Mouse (Mus musculus) liver, embryonic 13.5 days (tissue): Measurements from ENCODE around the gene Dock1. TPM values are rescaled to one million over a fixed set of nuclear protein-coding genes. Genes with fewer than 3 reads are reported as not detected.

Source experiments
- ATAC-seq: fragments of 200-750 bp; cut with Nextera tagmentation; 2 replicates; pipeline ENCODE4 v1.8.0; 2017; ENCODE audit warnings: low read depth, mild to moderate bottlenecking, moderate number of reproducible peaks, moderate library complexity
- DNase-seq: peaks from one replicate; pipeline ENCODE4 v3.0.0; 2022
- H3K27ac ChIP-seq: fragments of 300-500 bp; sonication (generic); 2 replicates; pipeline ENCODE4 v1.5.1; 2015; ENCODE audit warnings: moderate library complexity, mild to moderate bottlenecking, inconsistent platforms
- H3K27me3 ChIP-seq: fragments of 300-500 bp; sonication (generic); 2 replicates; pipeline ENCODE4 v1.6.1; 2015; ENCODE audit warnings: mild to moderate bottlenecking, inconsistent platforms
- H3K36me3 ChIP-seq: fragments of 300-500 bp; sonication (generic); 2 replicates; pipeline ENCODE4 v1.6.1; 2015; ENCODE audit warnings: mild to moderate bottlenecking, inconsistent platforms
- H3K4me1 ChIP-seq: fragments of 300-500 bp; sonication (generic); replicated peaks from 2 replicates; pipeline ENCODE4 v1.6.1; 2015; ENCODE audit warnings: inconsistent platforms
- H3K4me2 ChIP-seq: fragments of 300-500 bp; sonication (generic); 2 replicates; pipeline ENCODE4 v1.6.1; 2015; ENCODE audit warnings: inconsistent platforms, mild to moderate bottlenecking, moderate library complexity
- H3K4me3 ChIP-seq: fragments of 300-500 bp; sonication (generic); replicated peaks from 2 replicates; pipeline ENCODE4 v1.5.1; 2015; ENCODE audit warnings: mild to moderate bottlenecking, inconsistent platforms
- H3K9ac ChIP-seq: fragments of 300-500 bp; sonication (generic); 2 replicates; pipeline ENCODE4 v1.6.1; 2015; ENCODE audit warnings: mild to moderate bottlenecking, inconsistent platforms
- H3K9me3 ChIP-seq: fragments of 300-500 bp; sonication (generic); replicated peaks from 2 replicates; pipeline ENCODE4 v1.6.1; 2016; ENCODE audit warnings: inconsistent platforms
- WGBS: fragments of 180-500 bp; shearing (Covaris S2); methylation state at CpG from one replicate; pipeline ENCODE4 v1.1.7; 2015; ENCODE audit not compliant: insufficient replicate concordance; 5-methylcytosine and 5-hydroxymethylcytosine counted together
- polyA plus RNA-seq: library from polyadenylated mRNA; unstranded; fragments of >200 nt; fragmentation: Nextera tagmentation; extraction: Ambion mirVana; gene quantifications from 2 replicates; pipeline ENCODE4 v1.2.1, GENCODE M21; 2015

Dock1 gene
- polyA plus RNA-seq, 1 experiment from 2014 or later, result 2.6 TPM

DNA sequence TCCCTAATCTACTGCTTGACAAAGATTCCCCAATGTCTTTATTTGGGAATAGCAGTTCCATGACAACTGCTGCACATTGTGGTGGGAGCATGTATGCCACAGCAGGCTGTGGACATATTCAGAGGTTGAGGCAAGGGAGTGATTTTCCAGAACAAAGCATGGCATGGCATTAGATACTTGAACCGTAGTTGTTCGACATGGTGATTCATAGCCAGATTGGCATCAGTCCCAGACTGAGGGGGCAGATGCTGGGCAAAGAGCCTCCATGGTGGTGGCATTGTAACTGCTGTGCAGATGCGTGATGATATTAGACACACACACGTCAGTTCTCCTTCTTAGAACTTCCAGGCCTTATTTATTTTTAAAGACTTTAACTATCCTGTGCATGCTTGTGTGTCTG is 129.6 kb downstream of the Dock1 start:
- no peak for DNase-seq
- H3K4me2 ChIP-seq, result no peak overlapping the region
- 75% methylated on average over 4 of the region's 4 CpGs for WGBS

DNA sequence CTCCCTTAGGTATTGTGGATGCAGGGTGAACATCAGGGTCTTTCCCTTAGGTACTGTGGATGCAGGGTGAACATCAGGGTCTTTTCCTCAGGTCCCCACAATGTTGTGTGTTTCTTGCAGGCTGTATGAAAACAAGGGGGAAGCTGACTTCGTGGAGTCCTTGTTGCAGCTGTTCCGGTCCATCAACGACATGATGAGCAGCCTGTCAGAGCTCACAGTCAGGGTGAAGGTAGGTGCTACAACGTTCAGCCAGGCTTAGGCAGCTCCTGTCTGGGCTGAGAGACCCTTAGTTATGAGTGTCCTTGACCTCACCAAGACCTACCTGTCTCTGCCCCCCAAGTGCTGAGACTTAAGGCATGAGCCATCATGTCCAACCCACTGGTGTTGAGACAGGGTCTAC is 134.0 kb downstream of the Dock1 start:
- no peak overlapping the region for H3K4me2 ChIP-seq
- H3K27me3 ChIP-seq, result no peaks in the 10 kb centered on the region
- no peaks in the 10 kb centered on the region for H3K9me3 ChIP-seq
- DNase-seq (no peak), ATAC-seq (no peak)
- WGBS, result 79% methylated on average over 4 of the region's 4 CpGs
- H3K4me1 ChIP-seq, result no peaks in the 10 kb centered on the region
- H3K9ac ChIP-seq, result no peak overlapping the region
- no peak overlapping the region for H3K4me3 ChIP-seq
- H3K27ac ChIP-seq, result no peak overlapping the region
- no peaks in the 10 kb centered on the region; the same call in 1 of the 2 replicates for H3K36me3 ChIP-seq

More for the DNA sequence above, 129.6 kb downstream of the Dock1 start:
- no peak for ATAC-seq
- H3K36me3 ChIP-seq, result no peaks in the 10 kb centered on the region; the same call in 1 of the 2 replicates
- no peak overlapping the region for H3K4me3 ChIP-seq
- no peak overlapping the region for H3K27ac ChIP-seq
- H3K9me3 ChIP-seq, result no peaks in the 10 kb centered on the region
- no peaks in the 10 kb centered on the region for H3K27me3 ChIP-seq
- no peak overlapping the region for H3K9ac ChIP-seq
- no peaks in the 10 kb centered on the region for H3K4me1 ChIP-seq

DNA sequence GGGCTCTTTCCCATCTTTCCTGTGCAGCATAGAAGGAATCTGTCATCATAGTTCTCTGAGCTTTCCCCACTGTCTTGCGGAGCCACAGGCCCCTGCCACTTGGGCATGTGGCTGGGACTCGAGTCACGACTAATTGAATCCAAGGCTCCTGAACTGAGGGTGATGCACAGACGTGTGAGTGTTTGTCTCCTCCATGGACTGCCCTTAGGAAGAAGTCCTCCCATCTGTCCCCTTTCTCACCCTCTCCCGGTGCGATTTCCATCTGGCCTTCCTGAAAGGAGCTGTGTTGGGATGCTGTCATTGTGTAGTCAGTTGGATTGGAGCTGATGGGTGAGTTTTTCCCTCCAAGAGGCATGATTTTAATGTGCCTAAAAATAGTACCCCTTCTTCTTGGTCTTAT is 136.3 kb downstream of the Dock1 start:
- no peak overlapping the region for H3K4me2 ChIP-seq
- H3K4me1 ChIP-seq, result no peaks in the 10 kb centered on the region
- H3K27ac ChIP-seq, result no peak overlapping the region
- H3K9me3 ChIP-seq, result no peaks in the 10 kb centered on the region
- DNase-seq (no peak), ATAC-seq (no peak)
- H3K9ac ChIP-seq, result no peak overlapping the region
- H3K4me3 ChIP-seq, result no peak overlapping the region
- WGBS, result 75% methylated on average over 6 of the region's 6 CpGs
- H3K27me3 ChIP-seq, result no peaks in the 10 kb centered on the region
- H3K36me3 ChIP-seq, result no peaks in the 10 kb centered on the region; the same call in 1 of the 2 replicates

DNA sequence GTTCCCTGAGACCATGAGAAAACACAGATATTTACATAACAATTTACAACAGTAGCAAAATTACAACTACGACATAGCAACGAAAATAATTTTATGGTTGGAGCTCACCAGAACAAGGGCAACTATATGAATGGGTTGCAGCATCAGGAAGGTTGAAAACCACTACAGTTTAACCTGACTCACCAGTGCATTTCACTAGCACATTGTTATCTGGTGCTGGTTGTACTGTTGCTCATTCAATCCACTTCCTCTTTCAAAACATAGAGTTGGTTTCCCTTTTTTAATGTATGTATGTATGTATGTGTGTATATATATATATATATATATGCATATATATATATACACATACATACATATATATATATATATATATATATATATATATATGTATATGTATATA is 138.0 kb downstream of the Dock1 start:
- H3K4me1 ChIP-seq, result no peaks in the 10 kb centered on the region
- ATAC-seq (no peak), DNase-seq (no peak)
- no peak overlapping the region for H3K4me3 ChIP-seq
- no peaks in the 10 kb centered on the region for H3K27me3 ChIP-seq
- no peaks in the 10 kb centered on the region; the same call in 1 of the 2 replicates for H3K36me3 ChIP-seq
- no peak overlapping the region for H3K9ac ChIP-seq
- no peaks in the 10 kb centered on the region for H3K9me3 ChIP-seq
- H3K27ac ChIP-seq, result no peak overlapping the region
- H3K4me2 ChIP-seq, result no peak overlapping the region
- 53% methylated on average over 2 of the region's 2 CpGs for WGBS

DNA sequence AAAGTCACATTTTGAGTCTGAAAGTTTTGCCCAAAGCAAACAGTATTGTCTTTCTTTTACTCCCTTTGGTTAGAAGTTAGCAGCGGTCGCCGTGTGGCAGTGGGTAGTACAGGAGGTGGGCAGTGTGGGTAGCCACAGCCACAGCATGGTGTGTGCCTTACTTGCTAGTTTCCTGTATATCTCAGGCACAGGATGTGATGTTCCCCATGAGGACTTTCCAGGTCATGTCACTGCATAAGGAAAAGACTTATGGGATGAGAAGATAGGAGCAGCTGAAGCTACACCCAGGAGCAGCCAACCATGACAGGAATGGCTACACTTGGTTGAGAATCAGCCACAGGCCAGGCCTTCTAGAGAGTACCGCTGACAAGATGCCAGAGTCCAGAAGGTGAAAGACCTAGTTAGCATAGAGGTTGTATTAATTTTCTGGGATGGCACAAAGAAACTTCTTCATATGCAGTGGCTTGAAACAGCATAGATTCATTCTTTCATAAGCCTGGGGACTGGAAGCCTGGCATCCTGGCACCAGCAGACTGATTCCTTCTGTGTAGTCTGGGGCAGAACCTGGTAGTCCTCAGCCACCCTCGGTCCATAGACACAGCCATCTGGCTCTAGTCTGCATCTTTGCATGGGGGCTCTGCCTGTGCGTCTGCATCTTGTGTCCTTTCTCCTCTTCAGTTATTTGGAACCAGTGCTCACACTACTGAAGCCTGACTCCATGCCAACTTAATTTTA is 139.0 kb downstream of the Dock1 start:
- H3K27me3 ChIP-seq, result no peaks in the 10 kb centered on the region
- no peaks in the 10 kb centered on the region; the same call in 1 of the 2 replicates for H3K36me3 ChIP-seq
- H3K27ac ChIP-seq, result no peak overlapping the region
- no peak overlapping the region for H3K4me3 ChIP-seq
- no peak overlapping the region for H3K9ac ChIP-seq
- ATAC-seq, result no peak
- no peaks in the 10 kb centered on the region for H3K9me3 ChIP-seq
- DNase-seq, result no peak
- no peaks in the 10 kb centered on the region for H3K4me1 ChIP-seq
- no peak overlapping the region for H3K4me2 ChIP-seq
- 67% methylated on average over 6 of the region's 6 CpGs for whole genome bisulfite sequencing

DNA sequence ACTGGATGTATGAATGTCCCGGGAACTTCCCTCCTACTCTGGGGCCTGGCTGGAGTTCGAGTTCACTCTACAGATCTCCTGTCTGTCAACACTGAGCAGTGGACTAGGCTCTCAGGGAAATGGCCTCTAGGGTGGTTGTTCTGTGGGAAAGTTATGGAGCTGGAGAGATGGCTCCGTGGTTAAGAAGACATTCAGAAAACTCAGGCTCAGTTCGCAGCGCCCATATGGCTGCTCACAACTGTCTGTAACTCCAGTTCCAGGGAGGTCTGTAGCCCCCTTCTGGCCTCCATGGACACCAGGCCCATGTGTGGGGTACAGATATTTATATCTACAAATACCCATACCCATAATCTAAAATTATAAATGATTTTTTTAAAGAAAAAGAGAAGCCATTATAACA is 148.0 kb downstream of the Dock1 start:
- Histone ChIP-seq H3K4me1 (no peaks in the 10 kb centered on the region), H3K9ac (no peak overlapping the region), H3K4me3 (no peak overlapping the region), H3K4me2 (no peak overlapping the region), H3K9me3 (no peaks in the 10 kb centered on the region), H3K27ac (no peak overlapping the region), H3K27me3 (no peaks in the 10 kb centered on the region), H3K36me3 (no peaks in the 10 kb centered on the region)
- 75% methylated on average over 5 of the region's 5 CpGs for WGBS
- ATAC-seq (no peak), DNase-seq (no peak)

DNA sequence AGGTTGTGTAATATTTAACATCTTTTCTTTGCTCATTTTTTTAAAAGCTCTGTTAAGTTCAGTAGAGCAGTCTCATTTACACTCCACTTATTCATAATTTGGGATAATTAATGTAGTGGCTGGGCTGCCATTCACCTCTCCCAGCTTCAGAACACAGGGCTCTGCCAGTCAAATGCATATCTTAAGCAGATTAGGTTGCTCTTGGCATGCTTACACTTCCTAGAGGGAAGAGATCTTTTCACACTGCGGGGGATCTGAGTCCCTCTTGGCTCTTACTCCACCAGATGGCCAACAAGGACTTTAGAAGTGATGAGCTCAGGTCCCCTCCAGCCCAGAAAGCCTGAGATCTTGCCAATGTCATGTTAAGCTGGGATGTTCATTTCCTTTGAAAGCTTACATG is 150.8 kb downstream of the Dock1 start:
- Histone ChIP-seq H3K27ac (no peak overlapping the region), H3K4me2 (no peak overlapping the region), H3K9ac (no peak overlapping the region), H3K27me3 (no peaks in the 10 kb centered on the region), H3K4me1 (no peaks in the 10 kb centered on the region), H3K36me3 (no peaks in the 10 kb centered on the region), H3K4me3 (no peak overlapping the region), H3K9me3 (no peaks in the 10 kb centered on the region)
- no peak for DNase-seq
- ATAC-seq, result no peak
- WGBS, result 33% methylated on average over 1 of the region's 1 CpGs

DNA sequence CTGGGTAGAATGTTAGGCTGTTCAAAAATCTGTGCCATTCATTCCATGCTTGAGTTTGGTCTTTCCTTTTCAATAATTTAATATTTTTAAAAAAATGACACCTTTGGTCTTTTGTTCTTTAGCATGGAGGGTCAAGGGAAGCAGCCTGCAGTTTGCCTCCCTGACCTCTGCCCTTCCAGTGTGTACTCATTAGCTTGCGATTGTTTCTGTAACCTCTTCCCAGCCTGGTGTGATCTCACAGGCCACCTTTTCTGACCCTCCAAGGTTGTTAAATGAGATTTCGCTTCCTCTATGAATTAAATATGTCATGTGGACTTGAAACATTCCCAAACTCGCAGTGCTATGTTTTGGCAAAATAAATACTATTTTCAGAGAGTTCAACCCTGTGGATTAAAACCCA is 151.6 kb downstream of the Dock1 start:
- H3K27ac ChIP-seq, result no peak overlapping the region
- H3K4me2 ChIP-seq, result no peak overlapping the region
- no peaks in the 10 kb centered on the region for H3K36me3 ChIP-seq
- ATAC-seq (no peak), DNase-seq (no peak)
- no peak overlapping the region for H3K9ac ChIP-seq
- H3K27me3 ChIP-seq, result no peaks in the 10 kb centered on the region
- no peak overlapping the region for H3K4me3 ChIP-seq
- H3K9me3 ChIP-seq, result no peaks in the 10 kb centered on the region
- 58% methylated on average over 3 of the region's 3 CpGs for WGBS
- H3K4me1 ChIP-seq, result no peaks in the 10 kb centered on the region

DNA sequence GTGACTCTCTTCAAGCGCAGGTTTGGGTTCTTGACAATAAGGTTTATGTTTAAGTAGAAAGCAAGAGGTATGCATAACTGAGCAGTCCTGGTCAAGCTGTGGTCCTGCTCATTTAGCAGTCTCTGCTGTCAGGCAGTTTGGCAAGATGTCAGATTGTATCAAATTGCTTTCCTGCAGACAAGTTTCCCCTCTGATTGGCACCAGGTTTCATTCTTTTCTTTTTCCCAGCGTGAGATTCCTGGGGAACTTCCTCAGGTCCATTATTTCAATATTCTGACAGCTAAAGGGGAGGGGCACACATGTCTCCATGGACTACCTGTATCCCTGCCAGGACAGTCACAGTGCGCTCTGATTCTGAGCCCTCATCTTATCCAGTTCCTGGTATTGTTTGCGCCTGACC is 153.4 kb downstream of the Dock1 start:
- H3K4me2 ChIP-seq, result no peak overlapping the region
- H3K4me1 ChIP-seq, result no peaks in the 10 kb centered on the region
- H3K27ac ChIP-seq, result no peak overlapping the region
- H3K9ac ChIP-seq, result no peak overlapping the region
- no peak overlapping the region for H3K4me3 ChIP-seq
- no peaks in the 10 kb centered on the region for H3K27me3 ChIP-seq
- ATAC-seq (no peak), DNase-seq (no peak)
- no peaks in the 10 kb centered on the region for H3K9me3 ChIP-seq
- 71% methylated on average over 4 of the region's 4 CpGs for WGBS
- no peaks in the 10 kb centered on the region for H3K36me3 ChIP-seq

DNA sequence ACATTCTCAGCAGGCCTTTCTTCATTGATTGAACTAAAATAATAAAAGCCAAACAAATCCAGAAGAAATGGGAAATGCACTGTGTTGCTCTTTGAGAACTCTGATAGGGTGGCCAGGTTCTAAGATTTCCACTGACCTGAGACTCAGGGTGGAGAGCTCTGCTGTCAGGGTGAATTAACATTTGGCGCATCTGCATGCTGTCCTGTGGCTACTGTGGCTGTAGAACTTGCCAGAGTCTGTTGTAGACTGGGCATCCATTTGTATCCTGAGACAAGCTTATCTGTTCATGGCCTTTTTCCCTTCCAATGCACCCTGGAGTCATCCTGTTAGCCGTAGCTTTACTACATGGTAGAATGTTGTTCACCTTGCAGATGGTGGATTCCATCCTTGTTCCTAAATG is 169.6 kb downstream of the Dock1 start:
- no peaks in the 10 kb centered on the region for H3K9me3 ChIP-seq
- no peak overlapping the region for H3K9ac ChIP-seq
- no peak overlapping the region for H3K27ac ChIP-seq
- no peak overlapping the region for H3K4me2 ChIP-seq
- H3K36me3 ChIP-seq, result no peaks in the 10 kb centered on the region
- H3K4me1 ChIP-seq, result no peaks in the 10 kb centered on the region
- H3K4me3 ChIP-seq, result no peak overlapping the region
- ATAC-seq (no peak), DNase-seq (no peak)
- no peaks in the 10 kb centered on the region for H3K27me3 ChIP-seq
- WGBS, result 74% methylated on average over 2 of the region's 2 CpGs

DNA sequence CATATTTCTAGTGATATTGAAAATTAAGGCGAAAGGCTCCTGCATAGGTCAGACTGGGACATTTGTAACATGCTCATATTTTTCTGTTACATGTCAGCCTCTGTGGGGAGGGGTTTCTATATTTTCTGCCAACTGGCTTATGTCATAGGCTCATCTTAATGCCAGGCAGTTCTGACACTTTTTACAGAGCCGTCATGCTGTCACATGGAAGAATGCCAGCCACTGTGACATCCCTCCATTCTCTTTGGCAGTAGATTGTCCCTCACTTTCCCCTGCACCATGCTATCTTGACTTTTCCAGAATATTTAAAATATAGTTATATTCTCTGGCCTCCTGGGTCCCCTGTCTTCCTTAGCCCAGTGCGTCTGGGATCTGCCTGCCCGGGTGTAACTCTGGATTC is 172.3 kb downstream of the Dock1 start:
- no peaks in the 10 kb centered on the region for H3K27me3 ChIP-seq
- H3K4me2 ChIP-seq, result no peak overlapping the region
- no peak overlapping the region for H3K4me3 ChIP-seq
- DNase-seq, result no peak
- H3K4me1 ChIP-seq, result no peaks in the 10 kb centered on the region
- no peak overlapping the region for H3K9ac ChIP-seq
- no peak overlapping the region for H3K27ac ChIP-seq
- H3K9me3 ChIP-seq, result no peaks in the 10 kb centered on the region
- H3K36me3 ChIP-seq, result no peaks in the 10 kb centered on the region
- 70% methylated on average over 4 of the region's 4 CpGs for WGBS
- no peak for ATAC-seq

DNA sequence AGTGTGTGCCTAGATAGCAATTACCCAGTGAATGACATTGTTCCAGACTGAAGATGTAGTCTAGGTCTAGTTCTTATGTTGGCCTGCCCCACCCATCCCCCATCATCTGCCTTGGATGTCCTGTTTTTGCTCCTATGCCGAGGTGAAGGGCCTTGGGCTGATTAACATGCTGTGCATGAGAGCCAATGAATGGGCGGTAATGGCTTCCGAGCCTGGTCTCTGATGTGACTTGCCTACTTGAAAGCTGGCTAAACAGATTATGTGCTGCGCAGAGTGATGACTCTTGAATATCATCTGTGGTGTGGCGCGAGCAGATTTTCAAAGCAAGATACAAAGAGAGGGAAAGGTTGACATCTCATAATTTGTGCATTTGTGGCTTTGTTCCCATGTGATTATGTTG is 191.5 kb downstream of the Dock1 start:
- WGBS, result 80% methylated on average over 6 of the region's 6 CpGs
- no peak overlapping the region for H3K27ac ChIP-seq
- no peak overlapping the region for H3K4me3 ChIP-seq
- ATAC-seq (no peak), DNase-seq (no peak)
- no peaks in the 10 kb centered on the region for H3K9me3 ChIP-seq
- no peak overlapping the region for H3K4me2 ChIP-seq
- H3K4me1 ChIP-seq, result no peaks in the 10 kb centered on the region
- H3K27me3 ChIP-seq, result no peaks in the 10 kb centered on the region
- no peaks in the 10 kb centered on the region for H3K36me3 ChIP-seq
- H3K9ac ChIP-seq, result no peak overlapping the region
